Mouse (Mus musculus) c-Kit-negative CD71-positive TER-119-positive erythroid progenitor cells, embryonic 14.5 days (primary cell): Measurements from ENCODE around the gene Ipo13.

ENCODE experiments used
- DNase-seq: peaks from one replicate; pipeline ENCODE4 v3.0.0-alpha.2; 2013; ENCODE audit warnings: low read depth, low spot score

Gene Ipo13

GRCm38 (mm10) chr4:117882701-117883691 lies 31.8 kb downstream of the Ipo13 start, which contains the start of gene B4galt2:
Gene B4galt2, minus strand, starts transcription at chr4:117883487.
- DNase-seq, result no peak

- DNase-seq, result no peak
Measured at GRCm38 (mm10) chr4:117878703-117879102, 36.1 kb downstream of the Ipo13 start.

GRCm38 (mm10) chr4:117878301-117878700 lies 36.5 kb downstream of the Ipo13 start:
- no peak for DNase-seq

GRCm38 (mm10) chr4:117873615-117874014 lies 41.2 kb downstream of the Ipo13 start:
- DNase-seq, result no peak

GRCm38 (mm10) chr4:117872471-117872886 lies 42.3 kb downstream of the Ipo13 start, which contains the start of gene Ccdc24:
Gene Ccdc24, minus strand, starts transcription at chr4:117872557.
- DNase-seq, result no peak

GRCm38 (mm10) chr4:117871787-117872186 lies 43.0 kb downstream of the Ipo13 start:
- DNase-seq, result no peak

GRCm38 (mm10) chr4:117870437-117870836 lies 44.4 kb downstream of the Ipo13 start:
- DNase-seq, result no peak

- no peak for DNase-seq
Measured at GRCm38 (mm10) chr4:117869317-117869716, 45.5 kb downstream of the Ipo13 start.

GRCm38 (mm10) chr4:117867823-117868222 lies 47.0 kb downstream of the Ipo13 start:
- DNase-seq, result no peak

- no peak for DNase-seq
Measured at GRCm38 (mm10) chr4:117867000-117867399, 47.8 kb downstream of the Ipo13 start.

GRCm38 (mm10) chr4:117866083-117866482 lies 48.7 kb downstream of the Ipo13 start:
- DNase-seq, result no peak

GRCm38 (mm10) chr4:117862823-117863222 lies 52.0 kb downstream of the Ipo13 start:
- no peak for DNase-seq

GRCm38 (mm10) chr4:117860570-117860969 lies 54.2 kb downstream of the Ipo13 start:
- DNase-seq, result no peak

- no peak for DNase-seq
Measured at GRCm38 (mm10) chr4:117858794-117859193, 56.0 kb downstream of the Ipo13 start.

GRCm38 (mm10) chr4:117855146-117855545 lies 59.7 kb downstream of the Ipo13 start:
- no peak for DNase-seq

GRCm38 (mm10) chr4:117852152-117852868 lies 62.5 kb downstream of the Ipo13 start:
- DNase-seq, result no peak

- DNase-seq, result no peak
Measured at GRCm38 (mm10) chr4:117850871-117851270, 63.9 kb downstream of the Ipo13 start.

GRCm38 (mm10) chr4:117850176-117850575 lies 64.6 kb downstream of the Ipo13 start:
- DNase-seq, result no peak

GRCm38 (mm10) chr4:117849506-117849905 lies 65.3 kb downstream of the Ipo13 start:
- no peak for DNase-seq

- no peak for DNase-seq
Measured at GRCm38 (mm10) chr4:117849063-117849462, 65.7 kb downstream of the Ipo13 start.

GRCm38 (mm10) chr4:117847011-117847410 lies 67.8 kb downstream of the Ipo13 start:
- no peak for DNase-seq

GRCm38 (mm10) chr4:117846261-117846660 lies 68.5 kb downstream of the Ipo13 start:
- no peak for DNase-seq
